Mouse (Mus musculus) embryo, embryonic 9.5 days (tissue): ENCODE results near the gene Vps33b.
"Not testable (repeated sequence)": the region's sequence is repeated elsewhere in the genome, so short reads cannot be mapped to it uniquely, and the experiment has no call there.

Source experiments
- DNase-seq: peaks from one replicate; pipeline ENCODE4 v3.0.0-alpha.2; 2017; ENCODE audit errors: extremely low spot score

Gene Vps33b

GRCm38 (mm10) chr7:80319846-80320496 is 50.5 kb downstream of the Vps33b start:
- no peak for DNase-seq

- DNase-seq: no peak
These were observed 53.9 kb downstream of the Vps33b start for GRCm38 (mm10) chr7:80323336-80323735.

GRCm38 (mm10) chr7:80324043-80324815 is 54.8 kb downstream of the Vps33b start, which contains the start of gene Rccd1:
Gene Rccd1 (minus strand): TSS chr7:80324454.
- DNase-seq: peak; percentile 97

- DNase-seq: not testable (repeated sequence)
These were observed 55.3 kb downstream of the Vps33b start for GRCm38 (mm10) chr7:80324816-80325119.

GRCm38 (mm10) chr7:80325292-80325868 is 55.9 kb downstream of the Vps33b start:
- DNase-seq: no peak

- DNase-seq: no peak
These were observed 56.6 kb downstream of the Vps33b start for GRCm38 (mm10) chr7:80326076-80326475.

GRCm38 (mm10) chr7:80330278-80330677 is 60.8 kb downstream of the Vps33b start:
- no peak for DNase-seq

GRCm38 (mm10) chr7:80331433-80331832 is 62.0 kb downstream of the Vps33b start:
- no peak for DNase-seq

GRCm38 (mm10) chr7:80334848-80335247 is 65.4 kb downstream of the Vps33b start:
- no peak for DNase-seq

GRCm38 (mm10) chr7:80336932-80337331 is 67.5 kb downstream of the Vps33b start:
- DNase-seq: no peak

GRCm38 (mm10) chr7:80339371-80339770 is 69.9 kb downstream of the Vps33b start:
- no peak for DNase-seq

- peak; percentile 98 for DNase-seq
These were observed 70.6 kb downstream of the Vps33b start for GRCm38 (mm10) chr7:80339793-80340628.

- peak; percentile 81 for DNase-seq
These were observed 71.3 kb downstream of the Vps33b start, which contains the start of gene Unc45a for GRCm38 (mm10) chr7:80340793-80341192. Gene Unc45a (minus strand): TSS chr7:80341005.
